Mouse (Mus musculus): Measurements from ENCODE around the gene Rad51b.

Rad51b gene

GRCm38 (mm10) chr12:79579018-79579585, 282.0 kb downstream of the Rad51b start:
- no peak for DNase-seq (ENCODE audit: low spot score)

- DNase-seq (ENCODE audit: low spot score): no peak
Observed at GRCm38 (mm10) chr12:79579837-79580236, 282.8 kb downstream of the Rad51b start.

- no peak for DNase-seq (ENCODE audit: low spot score)
Observed at GRCm38 (mm10) chr12:79584556-79585307, 287.6 kb downstream of the Rad51b start.

- no peak for DNase-seq (ENCODE audit: low spot score)
Observed at GRCm38 (mm10) chr12:79585336-79585735, 288.3 kb downstream of the Rad51b start.

- DNase-seq (ENCODE audit: low spot score): no peak
Observed at GRCm38 (mm10) chr12:79588831-79589230, 291.7 kb downstream of the Rad51b start.

- no peak for DNase-seq (ENCODE audit: low spot score)
Observed at GRCm38 (mm10) chr12:79592206-79592605, 295.1 kb downstream of the Rad51b start.

GRCm38 (mm10) chr12:79596842-79597241, 299.8 kb downstream of the Rad51b start:
- DNase-seq (ENCODE audit: low spot score): no peak

- DNase-seq (ENCODE audit: low spot score): no peak
Observed at GRCm38 (mm10) chr12:79597351-79597750, 300.3 kb downstream of the Rad51b start.

GRCm38 (mm10) chr12:79597786-79598185, 300.7 kb downstream of the Rad51b start:
- DNase-seq (ENCODE audit: low spot score): no peak

GRCm38 (mm10) chr12:79598496-79598895, 301.4 kb downstream of the Rad51b start:
- DNase-seq (ENCODE audit: low spot score): no peak

GRCm38 (mm10) chr12:79598901-79599300, 301.8 kb downstream of the Rad51b start:
- DNase-seq (ENCODE audit: low spot score): no peak

- no peak for DNase-seq (ENCODE audit: low spot score)
Observed at GRCm38 (mm10) chr12:79600149-79600769, 303.2 kb downstream of the Rad51b start.

- no peak for DNase-seq (ENCODE audit: low spot score)
Observed at GRCm38 (mm10) chr12:79602641-79603040, 305.6 kb downstream of the Rad51b start.

GRCm38 (mm10) chr12:79604850-79605249, 307.8 kb downstream of the Rad51b start:
- DNase-seq (ENCODE audit: low spot score): no peak

GRCm38 (mm10) chr12:79606197-79606631, 309.1 kb downstream of the Rad51b start:
- DNase-seq (ENCODE audit: low spot score): no peak

GRCm38 (mm10) chr12:79609399-79610010, 312.4 kb downstream of the Rad51b start:
- no peak for DNase-seq (ENCODE audit: low spot score)

- DNase-seq (ENCODE audit: low spot score): no peak
Observed at GRCm38 (mm10) chr12:79610511-79611103, 313.5 kb downstream of the Rad51b start.

- peak; percentile 49 for DNase-seq (ENCODE audit: low spot score)
Observed at GRCm38 (mm10) chr12:79611665-79612064, 314.6 kb downstream of the Rad51b start.

- peak; percentile 80 for DNase-seq (ENCODE audit: low spot score)
Observed at GRCm38 (mm10) chr12:79612334-79613060, 315.4 kb downstream of the Rad51b start.

GRCm38 (mm10) chr12:79613061-79613788, 316.1 kb downstream of the Rad51b start:
- DNase-seq (ENCODE audit: low spot score): no peak
